Mouse (Mus musculus): ENCODE measurements around the gene Mmp8.

Mmp8 gene

DNA sequence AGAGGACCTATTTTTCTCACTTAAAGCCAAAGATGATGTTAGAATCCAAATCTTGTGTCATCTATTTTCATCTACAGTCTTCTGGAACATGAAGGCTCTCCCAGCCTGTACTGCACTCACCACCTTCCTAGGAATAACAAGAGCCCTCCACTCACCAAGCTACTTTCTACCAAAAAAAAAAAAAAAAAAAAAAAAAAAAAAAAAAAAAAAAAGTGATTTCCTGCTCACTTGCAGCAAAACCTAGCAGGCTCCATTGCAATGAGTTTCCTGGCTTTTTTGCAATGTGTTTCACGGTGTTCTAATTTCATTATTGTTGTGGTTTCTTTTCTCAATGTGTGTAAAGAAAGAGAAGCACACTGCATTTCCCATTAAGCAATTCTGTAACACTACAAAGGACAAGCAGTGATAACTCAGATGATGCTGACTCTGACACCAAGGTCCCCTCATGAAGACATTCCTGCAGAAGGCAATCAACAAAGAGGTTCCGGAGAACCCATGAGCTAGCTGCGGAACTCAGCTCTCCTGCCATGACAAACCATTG lies 35.1 kb downstream of the Mmp8 start:
- in situ Hi-C loops (cut with MboI, MseI), result no loop called here

DNA sequence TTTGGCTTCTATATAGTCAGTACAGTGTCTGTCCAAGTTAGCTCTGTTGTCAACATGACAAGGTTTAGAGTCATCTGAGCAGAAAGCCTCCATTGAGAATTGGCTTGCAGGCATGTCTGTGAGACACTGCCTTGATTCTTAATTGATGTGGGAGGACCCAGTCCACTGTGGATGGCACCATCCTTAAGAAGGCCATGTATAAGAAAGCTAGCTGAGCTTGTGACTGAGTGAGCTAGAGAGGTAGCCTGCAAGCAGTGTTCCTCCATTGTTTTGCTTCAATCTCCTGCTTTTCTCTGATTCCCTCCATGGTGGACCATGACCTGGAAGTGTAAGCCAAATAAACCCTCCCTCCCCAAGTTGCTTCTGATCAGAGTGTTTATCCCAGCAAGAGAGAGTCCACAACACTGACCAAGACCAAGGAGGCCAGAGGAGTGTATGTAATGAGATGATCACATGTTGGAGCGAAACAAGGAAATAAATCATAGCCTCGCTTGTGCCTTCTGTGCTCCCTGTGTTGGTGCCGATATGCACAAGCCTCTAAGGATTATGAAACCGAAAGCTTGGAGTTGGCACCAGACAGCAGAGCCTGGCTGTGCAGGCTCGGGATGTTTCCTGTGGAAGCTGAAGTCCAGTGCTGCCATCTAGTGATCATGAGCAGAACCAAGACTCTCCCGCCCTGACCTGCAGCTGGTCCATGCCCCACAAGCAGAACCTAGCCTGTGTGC lies 36.7 kb downstream of the Mmp8 start:
- in situ Hi-C loops (cut with MboI, MseI), result no loop called here

DNA sequence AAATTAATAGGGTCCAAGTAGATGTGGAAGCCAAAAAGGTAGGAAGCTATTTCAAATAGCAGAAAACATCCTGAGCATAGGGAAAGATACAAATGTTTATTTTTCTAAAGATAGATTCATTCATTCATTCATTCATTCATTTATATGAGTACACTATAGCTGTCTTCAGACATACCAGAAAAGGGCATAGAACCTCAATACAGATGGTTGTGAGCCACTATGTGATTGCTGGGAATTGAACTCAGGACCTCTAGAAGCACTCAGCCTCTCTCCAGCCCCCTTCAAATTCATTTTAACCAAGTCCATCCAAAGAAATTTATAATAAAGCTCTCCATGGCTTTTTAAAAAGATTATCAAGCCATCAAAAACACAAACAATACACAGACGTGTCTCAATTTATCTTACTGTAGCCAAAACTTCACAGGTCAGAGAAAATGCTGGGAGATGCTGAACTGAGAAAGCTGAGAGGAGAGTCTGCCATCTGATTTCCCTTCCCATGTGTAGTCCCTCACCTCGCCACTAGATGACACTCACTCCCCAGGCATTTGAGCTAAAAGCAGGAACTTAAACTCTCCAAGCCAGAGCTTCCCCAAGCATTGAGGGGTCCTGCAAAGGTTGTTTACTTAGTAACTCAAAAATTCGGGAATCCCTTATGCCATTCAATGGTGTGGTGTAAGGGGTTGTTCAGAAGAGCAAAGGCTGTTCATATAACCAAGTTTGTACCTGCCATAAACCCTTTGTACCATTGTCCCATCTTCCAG lies 44.9 kb downstream of the Mmp8 start:
- in situ Hi-C loops (cut with MboI, MseI), result no loop called here

DNA sequence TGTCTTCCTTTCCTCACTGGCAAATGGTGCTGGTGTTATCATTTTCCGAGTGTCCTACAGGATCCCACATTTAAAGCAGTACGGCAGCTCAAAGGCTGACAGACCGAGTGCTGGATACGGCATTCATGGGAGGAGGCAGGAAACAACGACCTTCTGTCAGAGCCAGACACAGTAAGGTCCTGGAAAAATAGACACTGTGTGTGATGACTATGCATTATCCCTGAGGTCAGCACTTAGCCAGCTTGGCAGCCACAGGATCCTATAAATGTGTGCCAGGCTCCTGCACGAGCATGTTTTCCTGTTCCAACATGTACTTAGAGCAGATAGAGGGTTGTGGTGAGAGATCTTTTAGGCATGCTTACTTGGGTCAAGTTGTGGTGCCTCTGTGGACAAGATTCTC lies 45.7 kb downstream of the Mmp8 start:
- in situ Hi-C loops (cut with MboI, MseI), result no loop called here

DNA sequence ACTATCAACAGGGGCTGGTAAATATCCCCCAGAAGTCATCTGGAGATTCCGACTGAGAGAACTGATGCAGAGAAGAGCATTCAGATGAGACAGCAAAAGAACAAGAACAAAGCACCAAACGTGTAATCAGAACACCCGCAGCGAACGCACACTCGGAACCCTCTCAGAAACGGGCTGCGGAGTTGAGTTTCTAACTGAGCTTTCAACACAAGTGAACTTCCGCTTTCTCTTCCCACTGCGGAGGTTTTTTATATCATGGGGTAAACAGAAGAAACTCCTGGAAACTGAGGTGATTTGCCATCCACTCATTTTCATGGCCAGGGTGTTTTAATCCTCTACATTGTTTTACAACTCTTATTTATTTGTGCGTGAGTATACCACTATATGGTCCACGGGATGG lies 47.4 kb downstream of the Mmp8 start:
- in situ Hi-C loops (cut with MboI, MseI), result no loop called here
